Mouse (Mus musculus): ENCODE results near the gene Rffl. TPM values are rescaled to one million over a fixed set of nuclear protein-coding genes. Genes with fewer than 3 reads are reported as not detected.

Rffl gene
- total RNA-seq, 2 experiments from 2014 or later: 5.8 to 7.5 TPM

GRCm38 (mm10) chr11:82875631-82876030, 4.6 kb upstream of the Rffl start:
- no peak for DNase-seq (ENCODE audit: low spot score in 2 of 2)

DNA sequence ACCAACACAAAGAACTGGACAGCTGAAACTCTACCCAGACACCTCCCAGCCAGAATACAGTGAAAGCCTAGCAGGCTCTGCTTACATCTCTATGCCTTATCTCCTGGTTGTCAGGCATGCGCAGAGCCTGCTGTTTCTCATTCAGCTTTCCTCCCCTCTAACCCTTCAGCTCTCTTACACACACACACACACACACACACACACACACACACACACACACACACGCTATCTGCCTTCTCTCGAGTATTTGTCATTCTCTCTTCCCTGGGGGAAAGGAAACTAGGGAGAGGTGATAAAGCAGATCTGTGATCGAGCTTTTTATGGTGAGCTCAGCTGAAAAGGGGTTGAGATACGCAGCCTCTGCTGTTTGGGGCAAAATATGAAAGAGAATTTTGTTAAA, 3.9 kb upstream of the Rffl start:
- DNase-seq (ENCODE audit: low spot score in 2 of 2): no peak

DNA sequence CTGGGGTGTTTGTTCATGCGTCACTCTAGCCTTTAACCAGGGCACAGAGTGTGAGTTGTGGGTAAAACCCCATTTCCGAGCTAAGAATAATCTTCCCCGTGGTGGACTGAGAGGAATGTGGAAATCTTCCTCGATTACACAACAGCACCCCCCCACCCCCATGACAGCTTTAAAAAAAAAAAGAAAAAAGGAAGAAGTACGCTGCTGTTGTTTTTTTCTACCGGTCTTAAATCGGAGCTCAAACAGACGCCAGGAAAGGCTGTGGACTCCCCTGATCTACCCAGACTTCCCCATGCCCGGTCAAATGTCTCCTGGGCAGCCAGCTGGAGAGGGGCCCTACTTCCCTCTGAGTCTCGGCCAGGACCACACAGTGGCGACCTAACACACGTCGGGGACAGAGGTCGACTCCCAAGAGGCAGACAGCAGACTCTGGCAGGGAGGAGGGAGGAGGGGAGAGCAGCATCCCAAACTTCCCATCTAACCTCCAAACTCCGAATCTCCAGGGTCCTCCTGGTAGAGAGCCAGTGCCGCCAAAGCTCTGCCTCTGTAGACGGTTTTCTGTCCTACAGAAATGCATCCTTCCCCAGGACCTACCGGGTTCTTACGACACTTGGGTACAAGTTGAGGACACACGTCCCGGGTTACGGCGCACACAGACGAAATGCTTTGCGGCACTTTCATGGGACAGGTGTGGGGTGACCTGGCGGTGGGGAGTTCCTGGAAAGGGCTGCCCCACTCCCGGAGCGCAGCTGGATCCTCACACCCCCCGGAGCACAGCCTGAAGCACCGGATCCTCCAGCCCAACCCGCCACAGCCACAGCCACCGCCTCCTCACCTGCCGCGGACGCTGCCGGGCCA, 608 bp downstream of the Rffl start:
- peak; percentile 36 to 49 for DNase-seq (ENCODE audit: low spot score in 2 of 2)

DNA sequence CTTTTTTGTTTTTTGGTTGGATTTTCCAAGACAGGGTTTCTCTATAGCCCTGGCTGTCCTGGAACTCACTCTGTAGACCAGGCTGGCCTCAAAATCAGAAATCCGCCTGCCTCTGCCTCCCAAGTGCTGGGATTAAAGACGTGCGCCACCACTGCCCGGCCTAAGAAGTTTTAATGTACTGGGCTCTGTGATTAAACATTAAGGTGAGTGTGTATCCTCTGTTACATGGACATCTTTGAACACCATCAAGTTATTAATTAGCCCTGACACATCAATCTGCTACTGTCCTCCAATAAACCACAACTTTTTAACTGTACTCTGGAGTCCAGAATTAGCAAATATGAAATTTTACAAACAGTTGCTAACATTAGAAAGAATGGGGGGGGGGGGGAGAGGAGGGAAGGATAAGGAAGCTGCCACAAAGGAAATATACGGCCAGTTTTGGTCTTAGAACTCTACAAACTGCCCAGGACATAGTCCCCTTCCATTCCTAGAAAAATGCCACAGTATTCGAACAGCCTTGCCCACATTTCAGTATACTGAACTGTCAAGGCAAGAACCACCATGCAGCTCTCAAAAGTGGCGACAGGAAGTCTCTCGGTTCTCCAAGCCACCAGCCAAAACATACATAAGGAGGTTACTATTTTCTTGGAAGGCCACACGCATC, 1.4 kb downstream of the Rffl start:
- DNase-seq (ENCODE audit: low spot score in 2 of 2): no peak

DNA sequence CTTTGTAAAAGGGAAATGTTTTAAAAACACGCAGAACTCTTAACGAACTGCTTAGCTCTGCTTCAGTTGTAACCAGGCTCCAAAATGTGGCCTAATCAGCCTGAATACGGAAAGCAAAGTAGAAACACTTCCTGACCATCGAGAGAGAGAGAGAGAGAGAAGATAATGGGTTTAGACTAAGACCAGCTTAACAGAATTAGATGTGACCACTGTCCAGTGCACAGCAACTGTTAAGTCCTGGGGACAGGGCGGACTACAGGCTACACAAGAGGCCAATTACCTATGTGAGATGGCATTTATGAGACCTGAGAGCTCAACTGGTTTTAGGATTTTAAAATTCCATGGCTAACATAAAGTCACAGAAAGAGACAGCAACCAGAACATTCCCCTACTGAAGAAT, 3.1 kb downstream of the Rffl start:
- DNase-seq (ENCODE audit: low spot score in 2 of 2): no peak

- DNase-seq (ENCODE audit: low spot score in 2 of 2): no peak
These were observed 4.0 kb downstream of the Rffl start for GRCm38 (mm10) chr11:82866850-82867564.

DNA sequence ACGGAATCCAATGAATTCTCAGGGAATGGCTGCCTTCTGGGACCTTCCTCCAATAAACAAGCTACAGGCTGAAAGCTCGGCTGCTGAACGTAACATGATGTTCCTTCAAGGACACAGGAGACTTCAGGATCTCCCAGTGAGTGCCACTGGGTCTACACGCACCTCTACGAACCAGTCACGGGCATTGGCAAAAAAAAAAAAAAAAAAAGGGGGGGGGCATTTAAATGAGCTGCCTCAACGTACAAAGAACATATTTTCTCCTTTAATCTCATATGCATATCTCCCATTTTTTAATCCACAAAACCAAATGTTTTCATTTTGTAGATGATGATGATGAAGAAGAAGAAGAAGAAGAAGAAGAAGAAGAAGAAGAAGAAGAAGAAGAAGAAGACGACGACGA, 5.1 kb downstream of the Rffl start:
- no peak for DNase-seq (ENCODE audit: low spot score in 2 of 2)

GRCm38 (mm10) chr11:82863488-82863931, 7.5 kb downstream of the Rffl start:
- DNase-seq (ENCODE audit: low spot score in 2 of 2): no peak

GRCm38 (mm10) chr11:82863059-82863458, 8.0 kb downstream of the Rffl start:
- no peak for DNase-seq (ENCODE audit: low spot score in 2 of 2)

- no peak for DNase-seq (ENCODE audit: low spot score in 2 of 2)
These were observed 8.4 kb downstream of the Rffl start for GRCm38 (mm10) chr11:82862638-82863037.

GRCm38 (mm10) chr11:82861558-82861957, 9.5 kb downstream of the Rffl start:
- DNase-seq (ENCODE audit: low spot score in 2 of 2): no peak

DNA sequence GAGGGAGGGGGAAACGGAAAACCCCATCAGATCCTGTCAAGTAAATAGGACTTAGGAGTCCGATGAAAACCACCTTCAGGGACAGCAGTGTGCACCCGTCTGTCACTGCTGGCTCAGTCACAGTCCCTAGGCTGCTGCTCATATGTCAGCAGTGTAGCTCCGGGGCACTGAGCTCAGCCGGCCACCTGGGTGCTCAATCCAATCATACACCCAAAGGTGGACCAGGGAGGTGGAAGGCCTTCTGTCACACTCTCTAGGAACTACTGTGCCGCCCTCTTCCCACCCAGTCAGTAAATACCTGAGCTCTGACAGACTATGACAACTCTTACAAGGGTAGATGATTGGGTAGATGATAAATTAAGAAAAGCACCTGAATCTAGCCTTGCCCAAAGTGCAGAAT, 10.3 kb downstream of the Rffl start:
- no peak for DNase-seq (ENCODE audit: low spot score in 2 of 2)

GRCm38 (mm10) chr11:82857307-82857848, 13.6 kb downstream of the Rffl start:
- no peak for DNase-seq (ENCODE audit: low spot score in 2 of 2)

DNA sequence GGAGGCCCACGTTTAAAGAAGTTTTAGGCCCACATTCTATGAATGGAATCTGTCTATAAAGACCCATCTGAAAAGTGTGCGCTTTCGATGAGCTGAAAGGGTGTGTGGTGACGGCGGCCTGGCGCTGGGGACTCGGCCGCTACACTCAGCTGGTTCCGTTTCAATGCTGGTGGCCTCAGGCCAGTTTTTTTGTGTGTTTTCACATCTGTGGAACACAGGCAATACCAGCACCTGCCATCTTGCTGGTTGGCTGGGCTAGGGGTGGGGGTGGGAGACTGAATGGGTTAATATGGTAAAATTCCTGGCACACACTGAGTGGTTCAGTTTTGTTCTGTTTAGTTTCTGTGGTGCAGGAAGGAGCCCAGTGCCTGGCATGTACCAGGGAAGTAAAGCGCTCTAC, 15.0 kb downstream of the Rffl start:
- no peak for DNase-seq (ENCODE audit: low spot score in 2 of 2)

GRCm38 (mm10) chr11:82855327-82855973, 15.6 kb downstream of the Rffl start:
- DNase-seq (ENCODE audit: low spot score in 2 of 2): no peak

GRCm38 (mm10) chr11:82854111-82854510, 16.9 kb downstream of the Rffl start:
- DNase-seq (ENCODE audit: low spot score in 2 of 2): no peak

DNA sequence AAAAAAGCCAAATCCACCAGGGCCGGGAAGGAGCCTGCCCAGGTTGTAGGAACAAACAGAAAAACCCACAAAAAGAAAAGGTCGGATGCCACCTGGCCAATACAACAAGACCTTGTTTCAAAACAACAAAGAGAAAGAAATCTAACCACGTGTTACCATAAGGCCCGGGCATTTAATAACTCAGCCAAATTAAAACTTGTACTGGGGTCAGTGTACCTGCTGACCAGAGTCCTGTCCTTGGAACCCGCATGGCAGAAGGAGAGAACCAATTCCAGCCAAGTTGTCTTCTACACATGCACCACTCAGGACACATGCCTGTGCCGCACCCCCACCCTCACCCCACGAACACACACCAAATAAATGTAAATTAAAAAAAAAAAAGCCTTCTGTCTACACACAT, 18.1 kb downstream of the Rffl start:
- no peak for DNase-seq (ENCODE audit: low spot score in 2 of 2)

GRCm38 (mm10) chr11:82852540-82852939, 18.5 kb downstream of the Rffl start:
- no peak for DNase-seq (ENCODE audit: low spot score in 2 of 2)

DNA sequence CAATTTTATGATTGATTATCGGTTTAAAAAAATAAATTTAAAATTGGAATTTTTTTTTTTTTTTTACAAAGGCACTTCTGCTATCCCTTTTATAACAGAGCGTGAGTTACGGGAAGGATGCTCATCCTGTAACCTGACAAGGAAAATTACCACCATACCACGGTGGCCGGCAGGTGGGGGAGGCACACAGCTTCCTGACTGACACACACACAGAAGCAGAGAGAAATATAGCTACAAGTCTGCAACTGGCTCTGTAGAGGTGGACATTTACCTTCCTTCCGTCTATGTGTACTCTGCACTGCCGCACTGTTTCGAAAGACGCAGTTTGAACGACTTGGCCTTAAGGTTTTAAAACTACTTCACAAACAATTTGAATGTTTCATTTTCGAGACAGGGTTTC, 18.9 kb downstream of the Rffl start:
- no peak for DNase-seq (ENCODE audit: low spot score in 2 of 2)

- DNase-seq (ENCODE audit: low spot score in 2 of 2): no peak
These were observed 20.8 kb downstream of the Rffl start for GRCm38 (mm10) chr11:82850259-82850658.

- no peak for DNase-seq (ENCODE audit: low spot score in 2 of 2)
These were observed 23.4 kb downstream of the Rffl start for GRCm38 (mm10) chr11:82847571-82848000.
